Mouse (Mus musculus) hindbrain, embryonic 16.5 days (tissue): Measurements from ENCODE around the gene Jakmip3. TPM values are rescaled to one million over a fixed set of nuclear protein-coding genes. Genes with fewer than 3 reads are reported as not detected.

ENCODE experiments used
- ATAC-seq: fragments of 200-750 bp; cut with Nextera tagmentation; 2 replicates; pipeline ENCODE4 v1.8.0; 2017; ENCODE audit warnings: moderate TSS enrichment, moderate library complexity
- H3K27ac ChIP-seq: fragments of 300-500 bp; sonication (generic); 2 replicates; pipeline ENCODE4 v1.5.1; 2014; ENCODE audit warnings: low read depth, mild to moderate bottlenecking, control low read depth, low read length, moderate library complexity
- H3K27me3 ChIP-seq: fragments of 300-500 bp; sonication (generic); replicated peaks from 2 replicates; pipeline ENCODE4 v1.6.1; 2014; ENCODE audit warnings: low read length; ENCODE audit not compliant: control insufficient read depth, insufficient read depth
- H3K36me3 ChIP-seq: fragments of 300-500 bp; sonication (generic); 2 replicates; pipeline ENCODE4 v1.6.1; 2014; ENCODE audit warnings: mild to moderate bottlenecking, low read length, moderate library complexity, mixed read lengths; ENCODE audit not compliant: control insufficient read depth, insufficient read depth
- H3K4me1 ChIP-seq: fragments of 300-500 bp; sonication (generic); 2 replicates; pipeline ENCODE4 v1.6.1; 2014; ENCODE audit warnings: low read depth, low read length; ENCODE audit not compliant: control insufficient read depth, insufficient read depth
- H3K4me2 ChIP-seq: fragments of 300-500 bp; sonication (generic); 2 replicates; pipeline ENCODE4 v1.6.1; 2014; ENCODE audit warnings: mild to moderate bottlenecking, low read length, control low read depth, moderate library complexity
- H3K4me3 ChIP-seq: fragments of 300-500 bp; sonication (generic); 2 replicates; pipeline ENCODE4 v1.5.1; 2014; ENCODE audit warnings: mild to moderate bottlenecking, low read length, control low read depth, moderate library complexity
- H3K9ac ChIP-seq: fragments of 300-500 bp; sonication (generic); 2 replicates; pipeline ENCODE4 v1.6.1; 2014; ENCODE audit warnings: low read depth, mild to moderate bottlenecking, control low read depth, low read length, moderate library complexity
- H3K9me3 ChIP-seq: fragments of 300-500 bp; sonication (generic); 2 replicates; pipeline ENCODE4 v1.6.1; 2014; ENCODE audit warnings: mild to moderate bottlenecking, low read length, moderate library complexity; ENCODE audit not compliant: control insufficient read depth
- WGBS: fragments of 180-500 bp; shearing (Covaris S2); extraction: QIAGEN DNeasy Blood & Tissue Kit; methylation state at CpG from one replicate; pipeline ENCODE4 v1.1.7; 2014; 5-methylcytosine and 5-hydroxymethylcytosine counted together
- polyA plus RNA-seq: library from polyadenylated mRNA; unstranded; fragments of >200 nt; fragmentation: Nextera tagmentation; extraction: Ambion mirVana; gene quantifications from 2 replicates; pipeline ENCODE4 v1.2.1, GENCODE M21; 2015

Jakmip3 gene
- polyA plus RNA-seq, 1 experiment from 2014 or later, result 12.5 TPM

- no peaks in the 10 kb centered on the region for H3K27me3 ChIP-seq
- H3K27ac ChIP-seq, result peak within 1 kb of the TSS; percentile 67
- H3K4me2 ChIP-seq, result peak within 1 kb of the TSS; percentile 87
- no peaks in the 10 kb centered on the region for H3K9me3 ChIP-seq
- H3K4me3 ChIP-seq, result peak within 1 kb of the TSS; percentile 90
- under 1% methylated on average over 58 of the region's 66 CpGs for WGBS
- peak; percentile 95 for ATAC-seq
- peaks cover 18% of the 10 kb centered on the region for H3K4me1 ChIP-seq
- H3K36me3 ChIP-seq, result no peaks in the 10 kb centered on the region
- H3K9ac ChIP-seq, result peak within 1 kb of the TSS; percentile 94
Observed at GRCm38 (mm10) chr7:138909277-138910192, 31.0 kb upstream of the Jakmip3 start, which contains the start of gene Bnip3. Bnip3 (minus strand) TSS chr7:138909519.

GRCm38 (mm10) chr7:138910193-138910562, 30.4 kb upstream of the Jakmip3 start:
- Histone ChIP-seq H3K4me3 (peak overlapping the region; percentile 90), H3K9me3 (no peaks in the 10 kb centered on the region), H3K9ac (peak overlapping the region; percentile 94), H3K4me2 (peak overlapping the region; percentile 87), H3K27me3 (no peaks in the 10 kb centered on the region), H3K4me1 (peaks cover 18% of the 10 kb centered on the region), H3K36me3 (no peaks in the 10 kb centered on the region), H3K27ac (peak overlapping the region; percentile 61; the same call in 1 of the 2 replicates)
- no peak for ATAC-seq
- 27% methylated on average over 7 of the region's 7 CpGs for WGBS

- Histone ChIP-seq H3K27ac (no peak overlapping the region), H3K9me3 (no peaks in the 10 kb centered on the region), H3K4me1 (peaks cover 7% of the 10 kb centered on the region), H3K9ac (no peak overlapping the region), H3K4me2 (no peak overlapping the region), H3K27me3 (no peaks in the 10 kb centered on the region), H3K36me3 (no peaks in the 10 kb centered on the region), H3K4me3 (no peak overlapping the region)
- ATAC-seq, result no peak
- 80% methylated on average over 3 of the region's 3 CpGs for WGBS
Observed at GRCm38 (mm10) chr7:138913616-138914015, 26.9 kb upstream of the Jakmip3 start.

GRCm38 (mm10) chr7:138919156-138919944, 21.2 kb upstream of the Jakmip3 start:
- Histone ChIP-seq H3K4me1 (peaks cover 3% of the 10 kb centered on the region; the same call in 1 of the 2 replicates), H3K9ac (peak overlapping the region; percentile 46), H3K4me3 (peak overlapping the region; percentile 40), H3K9me3 (no peaks in the 10 kb centered on the region), H3K27ac (0 out of 2 replicates have a peak overlapping the region, but pooled peaks have one; percentile 44), H3K36me3 (no peaks in the 10 kb centered on the region), H3K27me3 (no peaks in the 10 kb centered on the region), H3K4me2 (peak overlapping the region; percentile 62)
- peak; percentile 70 for ATAC-seq
- 6% methylated on average over 26 of the region's 26 CpGs for WGBS

- Histone ChIP-seq H3K27me3 (no peaks in the 10 kb centered on the region), H3K36me3 (no peaks in the 10 kb centered on the region), H3K9ac (no peak overlapping the region), H3K4me3 (no peak overlapping the region), H3K27ac (no peak overlapping the region), H3K4me1 (peaks cover 3% of the 10 kb centered on the region; the same call in 1 of the 2 replicates), H3K9me3 (no peaks in the 10 kb centered on the region), H3K4me2 (no peak overlapping the region)
- ATAC-seq, result no peak
- WGBS, result 98% methylated on average over 8 of the region's 8 CpGs
Observed at GRCm38 (mm10) chr7:138921611-138922010, 18.9 kb upstream of the Jakmip3 start.

- H3K9ac ChIP-seq, result no peak overlapping the region
- no peak for ATAC-seq
- H3K9me3 ChIP-seq, result no peaks in the 10 kb centered on the region
- no peak overlapping the region for H3K27ac ChIP-seq
- peaks cover 3% of the 10 kb centered on the region; the same call in 1 of the 2 replicates for H3K4me1 ChIP-seq
- no peaks in the 10 kb centered on the region for H3K36me3 ChIP-seq
- no peak overlapping the region for H3K4me2 ChIP-seq
- H3K4me3 ChIP-seq, result no peak overlapping the region
- H3K27me3 ChIP-seq, result no peaks in the 10 kb centered on the region
- WGBS, result 7% methylated on average over 3 of the region's 3 CpGs
Observed at GRCm38 (mm10) chr7:138923756-138924425, 16.6 kb upstream of the Jakmip3 start.

GRCm38 (mm10) chr7:138928456-138928855, 12.1 kb upstream of the Jakmip3 start:
- H3K9me3 ChIP-seq, result no peaks in the 10 kb centered on the region
- H3K36me3 ChIP-seq, result no peaks in the 10 kb centered on the region
- WGBS, result 91% methylated on average over 4 of the region's 4 CpGs
- no peak overlapping the region for H3K27ac ChIP-seq
- no peak for ATAC-seq
- H3K4me3 ChIP-seq, result no peak overlapping the region
- H3K27me3 ChIP-seq, result no peaks in the 10 kb centered on the region
- H3K4me1 ChIP-seq, result no peaks in the 10 kb centered on the region
- H3K9ac ChIP-seq, result no peak overlapping the region
- H3K4me2 ChIP-seq, result no peak overlapping the region

GRCm38 (mm10) chr7:138934523-138934922, 6.0 kb upstream of the Jakmip3 start:
- peaks cover 7% of the 10 kb centered on the region for H3K27me3 ChIP-seq
- ATAC-seq, result no peak
- H3K27ac ChIP-seq, result no peak overlapping the region
- peaks cover 3% of the 10 kb centered on the region; the same call in 1 of the 2 replicates for H3K9me3 ChIP-seq
- no peak overlapping the region for H3K4me3 ChIP-seq
- H3K4me2 ChIP-seq, result no peak overlapping the region
- WGBS, result 91% methylated on average over 3 of the region's 3 CpGs
- no peaks in the 10 kb centered on the region for H3K4me1 ChIP-seq
- no peak overlapping the region for H3K9ac ChIP-seq
- no peaks in the 10 kb centered on the region for H3K36me3 ChIP-seq
